Mouse (Mus musculus) intestine, embryonic 16.5 days (tissue): ENCODE results near the gene Ankrd31. TPM values are rescaled to one million over a fixed set of nuclear protein-coding genes. Genes with fewer than 3 reads are reported as not detected.
"Not testable (repeated sequence)": the region's sequence is repeated elsewhere in the genome, so short reads cannot be mapped to it uniquely, and the experiment has no call there.

Experiments
- ATAC-seq: fragments of 200-750 bp; cut with Nextera tagmentation; 2 replicates; pipeline ENCODE4 v1.8.0; 2017; ENCODE audit warnings: moderate TSS enrichment, moderate library complexity
- H3K27ac ChIP-seq: fragments of 300-500 bp; sonication (generic); 2 replicates; pipeline ENCODE4 v1.5.1; 2014; ENCODE audit warnings: mild to moderate bottlenecking, low read length
- H3K27me3 ChIP-seq: fragments of 300-500 bp; sonication (generic); replicated peaks from 2 replicates; pipeline ENCODE4 v1.6.1; 2014; ENCODE audit warnings: low read length, control low read depth, mixed read lengths; ENCODE audit not compliant: control insufficient read depth, insufficient read depth
- H3K36me3 ChIP-seq: fragments of 300-500 bp; sonication (generic); 2 replicates; pipeline ENCODE4 v1.6.1; 2014; ENCODE audit warnings: low read length, control low read depth; ENCODE audit not compliant: control insufficient read depth, insufficient read depth
- H3K4me1 ChIP-seq: fragments of 300-500 bp; sonication (generic); 2 replicates; pipeline ENCODE4 v1.6.1; 2014; ENCODE audit warnings: low read length, control low read depth, mixed read lengths; ENCODE audit not compliant: control insufficient read depth, insufficient read depth
- H3K4me2 ChIP-seq: fragments of 300-500 bp; sonication (generic); 2 replicates; pipeline ENCODE4 v1.6.1; 2014; ENCODE audit warnings: low read depth, low read length, control low read depth
- H3K4me3 ChIP-seq: fragments of 300-500 bp; sonication (generic); 2 replicates; pipeline ENCODE4 v1.5.1; 2014; ENCODE audit warnings: mild to moderate bottlenecking, low read length
- H3K9ac ChIP-seq: fragments of 300-500 bp; sonication (generic); 2 replicates; pipeline ENCODE4 v1.6.1; 2014; ENCODE audit warnings: low read depth, low read length
- H3K9me3 ChIP-seq: fragments of 300-500 bp; sonication (generic); 2 replicates; pipeline ENCODE4 v1.6.1; 2016; ENCODE audit warnings: low read length, control low read depth; ENCODE audit not compliant: control insufficient read depth
- WGBS: fragments of 180-500 bp; shearing (Covaris S2); extraction: QIAGEN DNeasy Blood & Tissue Kit; methylation state at CpG from one replicate; pipeline ENCODE4 v1.1.7; 2014; 5-methylcytosine and 5-hydroxymethylcytosine counted together
- polyA plus RNA-seq: library from polyadenylated mRNA; unstranded; fragments of >200 nt; fragmentation: Nextera tagmentation; extraction: Ambion mirVana; gene quantifications from 2 replicates; pipeline ENCODE4 v1.2.1, GENCODE M21; 2015

Gene Ankrd31
- polyA plus RNA-seq, 1 experiment from 2014 or later: 0.02 TPM

GRCm38 (mm10) chr13:96928432-96929039, 180.5 kb downstream of the Ankrd31 start:
- no peak overlapping the region for H3K4me2 ChIP-seq

GRCm38 (mm10) chr13:96932745-96933144, 184.7 kb downstream of the Ankrd31 start:
- 80% methylated on average over 5 of the region's 5 CpGs for WGBS
- H3K4me2 ChIP-seq: no peak overlapping the region
- H3K4me3 ChIP-seq: no peak overlapping the region
- H3K9ac ChIP-seq: no peak overlapping the region
- no peaks in the 10 kb centered on the region for H3K9me3 ChIP-seq
- no peak for ATAC-seq
- no peaks in the 10 kb centered on the region for H3K36me3 ChIP-seq
- H3K27me3 ChIP-seq: no peaks in the 10 kb centered on the region
- H3K4me1 ChIP-seq: no peaks in the 10 kb centered on the region
- no peak overlapping the region for H3K27ac ChIP-seq

More at GRCm38 (mm10) chr13:96928432-96929039, 180.5 kb downstream of the Ankrd31 start:
- H3K4me3 ChIP-seq: no peak overlapping the region
- peaks cover 7% of the 10 kb centered on the region; the same call in 1 of the 2 replicates for H3K27me3 ChIP-seq
- no peak overlapping the region for H3K9ac ChIP-seq
- H3K27ac ChIP-seq: no peak overlapping the region
- WGBS: 61% methylated on average over 8 of the region's 8 CpGs
- peaks cover 6% of the 10 kb centered on the region for H3K4me1 ChIP-seq
- no peaks in the 10 kb centered on the region for H3K9me3 ChIP-seq
- no peak for ATAC-seq
- H3K36me3 ChIP-seq: no peaks in the 10 kb centered on the region

GRCm38 (mm10) chr13:96933367-96933766, 185.3 kb downstream of the Ankrd31 start:
- Histone ChIP-seq H3K4me1 (no peaks in the 10 kb centered on the region), H3K36me3 (no peaks in the 10 kb centered on the region), H3K9me3 (no peaks in the 10 kb centered on the region), H3K27me3 (no peaks in the 10 kb centered on the region), H3K9ac (no peak overlapping the region), H3K4me2 (no peak overlapping the region), H3K4me3 (no peak overlapping the region), H3K27ac (no peak overlapping the region)
- 36% methylated on average over 8 of the region's 8 CpGs for WGBS
- ATAC-seq: no peak

GRCm38 (mm10) chr13:96936173-96936777, 188.2 kb downstream of the Ankrd31 start:
- H3K36me3 ChIP-seq: no peaks in the 10 kb centered on the region
- no peak overlapping the region for H3K4me2 ChIP-seq
- H3K4me3 ChIP-seq: no peak overlapping the region
- H3K9me3 ChIP-seq: no peaks in the 10 kb centered on the region
- 48% methylated on average over 6 of the region's 6 CpGs for WGBS
- no peaks in the 10 kb centered on the region for H3K27me3 ChIP-seq
- no peak overlapping the region for H3K27ac ChIP-seq
- no peak overlapping the region for H3K9ac ChIP-seq
- no peak for ATAC-seq
- H3K4me1 ChIP-seq: no peaks in the 10 kb centered on the region

- Histone ChIP-seq H3K36me3 (no peaks in the 10 kb centered on the region), H3K27me3 (no peaks in the 10 kb centered on the region), H3K4me1 (no peaks in the 10 kb centered on the region), H3K9ac (no peak overlapping the region), H3K27ac (no peak overlapping the region), H3K4me3 (no peak overlapping the region), H3K4me2 (no peak overlapping the region), H3K9me3 (no peaks in the 10 kb centered on the region)
- 77% methylated on average over 10 of the region's 10 CpGs for WGBS
- no peak for ATAC-seq
Observed at GRCm38 (mm10) chr13:96937059-96937558, 189.0 kb downstream of the Ankrd31 start.

- H3K27me3 ChIP-seq: no peaks in the 10 kb centered on the region
- no peak overlapping the region for H3K9ac ChIP-seq
- ATAC-seq: no peak
- H3K27ac ChIP-seq: no peak overlapping the region
- H3K4me1 ChIP-seq: no peaks in the 10 kb centered on the region
- no peaks in the 10 kb centered on the region for H3K36me3 ChIP-seq
- H3K4me3 ChIP-seq: no peak overlapping the region
- no peaks in the 10 kb centered on the region for H3K9me3 ChIP-seq
- H3K4me2 ChIP-seq: no peak overlapping the region
- WGBS: 83% methylated on average over 10 of the region's 10 CpGs
Observed at GRCm38 (mm10) chr13:96939680-96940079, 191.6 kb downstream of the Ankrd31 start.

- not testable (repeated sequence) for H3K27me3 ChIP-seq, H3K36me3 ChIP-seq, H3K9ac ChIP-seq, ATAC-seq, H3K27ac ChIP-seq, H3K4me3 ChIP-seq, H3K4me2 ChIP-seq, H3K4me1 ChIP-seq, H3K9me3 ChIP-seq
- 84% methylated on average over 11 of the region's 11 CpGs for WGBS
Observed at GRCm38 (mm10) chr13:96941481-96941880, 193.4 kb downstream of the Ankrd31 start.

GRCm38 (mm10) chr13:96943571-96943970, 195.5 kb downstream of the Ankrd31 start:
- no peak overlapping the region for H3K27ac ChIP-seq
- 45% methylated on average over 3 of the region's 3 CpGs for WGBS

GRCm38 (mm10) chr13:96945748-96946147, 197.7 kb downstream of the Ankrd31 start:
- no peak overlapping the region for H3K4me2 ChIP-seq
- H3K4me3 ChIP-seq: no peak overlapping the region
- no peak overlapping the region for H3K27ac ChIP-seq
- no peaks in the 10 kb centered on the region for H3K9me3 ChIP-seq
- H3K9ac ChIP-seq: no peak overlapping the region
- WGBS: 80% methylated on average over 4 of the region's 4 CpGs
- no peaks in the 10 kb centered on the region for H3K4me1 ChIP-seq
- no peak for ATAC-seq
- H3K36me3 ChIP-seq: no peaks in the 10 kb centered on the region
- H3K27me3 ChIP-seq: no peaks in the 10 kb centered on the region

More at GRCm38 (mm10) chr13:96943571-96943970, 195.5 kb downstream of the Ankrd31 start:
- no peak overlapping the region for H3K9ac ChIP-seq
- H3K4me3 ChIP-seq: no peak overlapping the region
- no peaks in the 10 kb centered on the region for H3K36me3 ChIP-seq
- no peaks in the 10 kb centered on the region for H3K27me3 ChIP-seq
- no peak overlapping the region for H3K4me2 ChIP-seq
- ATAC-seq: no peak
- no peaks in the 10 kb centered on the region for H3K9me3 ChIP-seq
- no peaks in the 10 kb centered on the region for H3K4me1 ChIP-seq
